Mouse (Mus musculus): Measurements from ENCODE around the gene Adar.

Adar gene

GRCm38 (mm10) chr3:89732091-89732490 is 17.3 kb downstream of the Adar start:
- DNase-seq = no peak

- no peak for DNase-seq
Measured at GRCm38 (mm10) chr3:89738509-89738908, 23.7 kb downstream of the Adar start.

GRCm38 (mm10) chr3:89752307-89752706 is 37.5 kb downstream of the Adar start:
- DNase-seq = peak in 1 of 2 experiments; percentile 46

DNA sequence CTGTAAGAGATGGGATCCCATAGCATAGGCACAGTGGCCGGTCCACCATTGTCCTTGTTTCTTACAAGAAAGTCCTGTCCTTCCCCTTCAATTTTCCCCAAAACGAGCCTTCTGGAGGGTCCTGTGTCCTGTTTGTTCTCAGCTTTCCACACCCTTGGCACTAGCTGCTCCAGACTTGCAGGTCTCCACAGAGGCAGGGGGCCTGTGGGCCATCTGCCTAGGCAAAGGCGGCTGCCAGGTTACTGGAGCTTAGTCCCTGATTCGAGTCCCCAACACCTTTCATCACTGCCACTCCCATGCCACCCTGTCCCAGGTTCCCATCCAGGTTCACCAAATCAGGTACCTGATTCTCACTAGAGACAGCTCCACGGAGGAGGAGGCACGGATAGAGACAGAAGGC is 40.5 kb downstream of the Adar start:
- DNase-seq = peak; percentile 75 to 81

DNA sequence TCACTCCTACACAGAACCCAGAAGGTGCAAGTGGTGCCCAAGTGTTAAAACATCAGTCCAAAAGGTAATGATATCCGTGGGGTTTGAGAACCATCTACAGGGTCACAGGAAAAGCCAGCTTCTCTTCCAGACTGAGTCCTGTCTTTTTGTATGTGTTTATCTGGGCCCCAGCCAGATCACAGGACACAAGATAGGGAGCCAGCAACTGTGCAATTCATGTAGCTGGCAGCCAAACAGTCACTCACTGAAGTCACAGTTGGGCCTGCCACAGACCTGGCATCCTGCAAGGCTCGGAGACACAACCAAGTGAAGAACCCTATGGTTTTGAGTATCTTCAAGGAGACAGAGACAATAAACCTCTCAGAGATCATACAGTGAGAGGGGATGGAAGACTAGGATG is 43.0 kb downstream of the Adar start:
- DNase-seq = peak; percentile 55 to 73

DNA sequence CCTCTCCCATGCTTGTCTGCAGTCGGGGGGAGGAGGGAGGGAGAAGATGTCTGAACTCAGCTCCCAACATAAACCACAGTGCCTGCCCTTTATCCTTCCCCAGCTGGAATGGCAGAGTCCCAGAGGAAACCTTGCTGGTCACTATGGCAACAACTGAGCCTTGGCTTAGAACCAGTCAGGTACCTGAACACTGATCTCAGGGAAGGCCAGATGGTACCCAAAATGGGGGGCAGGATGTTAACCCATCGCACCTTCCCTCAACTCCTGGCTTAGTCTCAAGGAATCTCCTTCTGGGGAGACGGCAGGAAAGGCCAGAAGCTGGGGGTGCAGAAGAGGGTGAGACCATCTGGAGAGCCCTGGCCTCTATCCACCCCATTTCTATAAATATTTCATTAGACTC is 45.0 kb downstream of the Adar start:
- DNase-seq = peak; percentile 79 to 88

DNA sequence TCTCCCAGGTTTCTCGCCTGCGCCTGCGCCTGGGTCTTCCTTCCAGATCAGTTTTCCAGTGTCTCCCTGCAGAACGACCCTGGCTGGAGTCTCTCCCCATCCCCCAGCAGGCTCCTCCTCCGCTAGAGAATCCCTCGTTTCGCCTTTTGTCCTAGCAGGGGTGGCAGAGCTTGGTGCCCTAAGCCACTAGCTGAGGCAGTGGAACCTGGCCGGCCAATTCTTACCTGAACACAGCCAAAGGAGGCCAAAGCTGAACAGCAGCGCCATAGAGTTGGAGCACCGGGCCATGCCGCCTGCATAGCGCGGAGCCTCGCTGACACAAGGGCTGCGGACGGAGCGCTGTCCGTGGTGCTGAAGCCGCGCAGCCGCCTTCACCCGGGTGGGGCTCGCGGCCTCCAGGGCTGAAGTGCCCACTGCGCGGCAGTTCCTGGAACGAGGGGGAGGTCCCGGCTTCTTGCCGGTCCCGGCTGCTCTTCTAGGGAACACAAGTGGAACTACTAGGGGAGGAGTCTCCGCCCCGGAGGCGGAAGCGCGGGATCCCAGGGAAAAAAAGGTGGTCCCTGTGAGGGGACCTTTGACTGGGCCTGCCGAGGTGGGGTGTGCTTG is 49.4 kb downstream of the Adar start, which contains the start of gene Chrnb2:
Gene Chrnb2 (minus strand): TSS at position 514 of the 606 bp plus-strand sequence.
- peak; percentile 75 to 76 for DNase-seq

- no peak for DNase-seq
Measured at GRCm38 (mm10) chr3:89769584-89769983, 54.8 kb downstream of the Adar start.

GRCm38 (mm10) chr3:89770425-89771002 is 55.7 kb downstream of the Adar start:
- no peak for DNase-seq

DNA sequence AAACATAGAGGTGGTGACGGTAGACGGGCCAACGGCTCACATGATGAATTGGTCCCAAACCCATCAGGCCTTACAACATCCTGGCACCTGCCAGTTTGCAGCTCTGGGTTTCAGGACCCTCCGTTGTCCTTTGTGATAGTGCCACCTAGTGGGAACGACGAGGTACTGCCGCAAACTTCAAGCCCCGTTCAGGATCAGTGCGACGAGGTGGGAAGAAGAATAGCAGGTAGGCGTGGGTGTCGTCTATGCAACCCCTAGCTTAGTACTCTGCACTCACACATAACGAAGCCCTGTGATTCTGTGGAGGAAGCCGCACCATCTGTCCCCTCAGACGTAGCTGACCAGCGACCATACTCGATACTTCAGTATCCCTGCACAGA is 57.8 kb downstream of the Adar start:
- peak; percentile 93 to 95 for DNase-seq

DNA sequence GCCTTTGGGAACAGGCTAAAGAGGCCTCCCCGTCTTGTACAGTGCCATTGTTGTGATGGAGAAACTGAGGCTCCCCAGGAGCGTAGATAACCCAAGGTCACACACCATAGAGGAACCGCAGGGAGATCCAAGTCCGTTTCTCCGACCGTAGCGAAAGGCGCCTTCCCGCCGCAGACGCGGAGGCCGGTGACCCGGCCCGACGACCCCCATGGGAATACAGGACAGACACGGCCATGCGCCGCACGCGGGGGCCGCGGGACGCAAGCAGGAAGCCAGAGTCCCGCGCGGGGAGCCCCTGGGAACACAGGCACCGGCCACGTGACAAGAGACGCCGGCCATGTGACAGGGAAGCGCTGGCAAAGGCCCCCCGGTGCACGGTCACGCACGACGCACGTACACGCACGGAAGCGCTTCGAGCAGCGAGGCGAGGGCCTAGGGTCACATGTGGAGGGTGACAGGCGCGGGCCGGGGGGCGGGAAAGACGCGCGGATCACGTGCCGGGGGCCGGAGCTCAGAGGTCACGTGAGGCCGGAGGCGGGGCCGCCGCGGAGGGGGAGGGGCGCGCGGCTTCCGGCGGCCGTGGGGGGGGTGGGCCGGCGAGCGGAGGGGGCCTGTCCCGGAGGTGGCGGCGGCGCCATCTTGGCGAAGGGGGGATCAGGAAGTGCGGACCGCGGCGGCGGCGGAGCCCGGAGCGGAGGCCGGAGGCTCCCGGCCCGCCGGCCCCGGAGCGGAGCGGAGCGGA is 58.3 kb downstream of the Adar start, which contains the start of gene Ube2q1:
Gene Ube2q1 (plus strand): TSS at position 649 of the 742 bp plus-strand sequence.
- peak; percentile 98 to 99 for DNase-seq

DNA sequence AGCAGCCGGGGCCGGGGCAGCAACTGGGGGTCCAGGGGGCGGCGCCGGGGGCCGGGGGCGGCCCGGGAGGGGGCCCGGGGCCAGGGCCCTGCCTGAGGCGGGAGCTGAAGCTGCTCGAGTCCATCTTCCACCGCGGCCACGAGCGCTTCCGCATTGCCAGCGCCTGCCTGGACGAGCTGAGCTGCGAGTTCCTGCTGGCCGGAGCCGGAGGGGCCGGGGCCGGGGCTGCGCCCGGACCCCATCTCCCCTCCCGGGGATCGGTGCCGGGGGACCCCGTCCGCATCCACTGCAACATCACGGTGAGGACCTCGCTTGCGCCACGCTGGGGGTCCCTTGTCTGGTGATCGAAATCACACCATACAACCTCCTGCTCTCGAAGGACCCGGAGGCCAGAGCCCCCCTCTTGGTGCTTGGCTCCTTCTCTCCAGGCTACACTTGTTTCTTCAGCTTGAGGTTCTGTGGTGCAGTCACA is 59.0 kb downstream of the Adar start:
- peak; percentile 62 to 63 for DNase-seq

DNA sequence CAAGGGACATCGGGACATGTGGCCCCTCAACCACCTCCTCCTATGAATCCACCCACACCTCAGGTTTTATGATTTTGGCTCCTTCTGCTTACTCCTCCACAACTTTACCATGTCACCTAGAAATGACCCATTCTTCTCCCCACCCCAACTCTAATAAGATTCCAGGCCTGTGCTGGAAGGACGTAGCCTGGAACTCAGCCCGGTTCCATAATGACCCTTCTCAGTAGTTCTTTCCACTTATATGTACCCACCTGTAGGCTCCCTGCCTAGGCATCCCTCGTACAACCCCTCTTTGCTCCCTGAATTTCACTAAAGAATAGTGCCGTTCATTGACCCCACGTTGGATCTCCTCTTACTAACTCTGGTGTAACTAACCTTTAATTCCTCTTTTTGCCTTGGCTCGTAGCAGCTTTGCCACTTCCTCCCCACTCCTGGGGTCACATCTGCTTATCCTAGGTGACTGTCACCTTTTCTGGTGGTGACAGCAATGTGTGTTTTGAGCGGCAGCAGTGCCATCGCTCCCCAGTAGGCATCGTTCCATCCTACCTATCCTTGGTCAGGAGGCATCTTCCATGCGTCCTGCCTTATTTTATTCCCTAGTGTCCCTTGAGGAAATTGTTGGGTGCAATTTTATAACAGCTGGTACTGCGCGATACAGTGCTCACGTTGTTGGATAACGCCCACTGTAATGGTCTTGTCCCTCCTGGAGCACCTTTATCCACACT is 59.6 kb downstream of the Adar start:
- DNase-seq = no peak

DNA sequence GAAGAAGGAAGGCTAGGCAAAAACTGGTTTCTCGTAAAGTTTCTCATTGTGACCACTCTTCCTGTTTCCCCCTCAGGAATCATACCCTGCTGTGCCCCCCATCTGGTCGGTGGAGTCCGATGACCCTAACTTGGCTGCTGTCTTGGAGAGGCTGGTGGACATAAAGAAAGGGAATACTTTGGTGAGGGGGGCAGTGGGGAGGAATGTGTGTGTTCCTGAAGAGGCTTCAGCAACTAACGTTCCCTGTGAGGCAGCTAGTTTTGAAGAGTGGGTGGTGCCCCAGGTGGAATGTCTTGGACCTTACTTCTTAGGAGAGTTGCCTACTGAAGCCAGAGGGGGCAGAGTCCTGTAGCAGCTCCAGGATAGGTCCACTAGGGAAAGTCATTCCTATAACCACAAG is 61.2 kb downstream of the Adar start:
- DNase-seq = no peak

DNA sequence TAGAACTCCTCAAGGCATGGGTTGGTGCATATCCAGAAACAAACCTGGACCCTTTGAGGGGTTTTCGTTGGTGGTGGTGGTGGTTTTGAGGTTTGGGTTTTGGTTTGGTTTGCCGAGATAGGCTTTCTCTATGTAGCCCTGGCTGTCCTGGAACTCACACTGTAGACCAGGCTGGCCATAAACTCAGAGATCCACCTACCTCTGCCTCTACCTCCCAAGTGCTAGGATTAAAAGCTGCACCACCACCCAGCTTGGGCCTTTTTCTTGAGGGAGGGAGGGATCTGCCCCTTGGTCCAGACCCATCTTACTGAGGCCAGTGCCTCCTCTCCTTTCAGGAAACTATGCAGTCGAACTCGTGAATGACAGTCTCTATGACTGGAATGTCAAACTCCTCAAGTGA is 65.3 kb downstream of the Adar start:
- DNase-seq = no peak

GRCm38 (mm10) chr3:89781640-89782039 is 66.8 kb downstream of the Adar start:
- no peak for DNase-seq

DNA sequence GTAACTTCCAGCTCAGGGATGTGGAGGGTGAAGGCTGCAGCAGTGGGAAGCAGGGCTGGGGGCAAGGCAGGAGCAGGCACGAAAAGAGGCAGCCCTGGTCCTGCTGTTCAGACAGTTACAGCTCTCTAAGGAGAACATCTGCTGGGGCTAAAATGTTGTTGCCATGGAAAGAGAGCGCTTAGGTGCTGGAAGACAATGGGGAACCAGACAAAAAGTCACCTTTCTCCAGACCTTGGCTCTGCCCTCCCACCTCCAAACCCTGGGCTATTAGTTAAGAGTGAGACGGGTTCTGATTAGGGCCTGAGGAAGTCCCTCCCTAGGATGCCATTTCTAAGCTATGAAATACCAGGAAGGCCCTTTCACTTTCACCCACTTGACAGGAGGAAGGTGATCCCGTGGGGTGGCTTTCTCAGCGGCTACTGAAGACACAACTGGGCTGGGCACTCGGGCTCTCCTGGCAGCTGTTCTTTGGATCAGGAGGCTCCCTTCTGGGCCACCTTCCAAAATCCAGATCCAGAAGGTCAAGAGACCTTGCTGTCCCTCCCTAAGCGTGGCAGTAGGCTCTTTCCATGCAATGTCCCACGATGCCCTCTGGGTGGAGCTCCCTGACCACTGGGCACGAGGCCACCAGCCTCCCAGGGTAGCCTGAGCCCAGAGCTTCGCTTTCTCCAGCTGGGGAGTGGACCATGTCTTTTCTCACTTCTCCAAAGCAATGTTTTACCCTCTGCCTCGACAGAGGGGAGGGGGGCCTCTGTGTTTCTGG is 70.3 kb downstream of the Adar start:
- peak; percentile 87 to 92 for DNase-seq

- no peak for DNase-seq
Measured at GRCm38 (mm10) chr3:89786275-89786674, 71.5 kb downstream of the Adar start.

- DNase-seq = peak in 1 of 2 experiments; percentile 44
Measured at GRCm38 (mm10) chr3:89788680-89789352, 74.0 kb downstream of the Adar start.

- no peak for DNase-seq
Measured at GRCm38 (mm10) chr3:89794616-89795015, 79.8 kb downstream of the Adar start.

DNA sequence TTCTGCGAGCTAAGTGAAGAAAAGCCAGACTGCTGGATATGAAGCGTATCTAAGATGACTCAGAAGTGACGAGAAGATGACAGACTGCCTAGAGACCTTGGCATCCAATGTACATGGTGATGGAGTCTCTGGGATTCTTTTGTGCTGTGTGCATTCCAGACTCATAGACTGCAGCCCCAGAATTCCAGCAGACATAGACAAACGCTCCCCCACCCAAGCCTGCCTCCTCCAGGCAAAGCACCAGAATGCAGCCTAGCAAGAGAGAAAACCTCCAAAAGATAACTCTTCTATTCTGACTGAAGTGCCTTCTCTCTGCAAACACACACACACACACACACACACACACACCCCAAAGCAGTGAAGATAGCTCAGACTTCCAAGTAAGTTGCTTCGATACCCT is 80.9 kb downstream of the Adar start:
- DNase-seq = no peak

DNA sequence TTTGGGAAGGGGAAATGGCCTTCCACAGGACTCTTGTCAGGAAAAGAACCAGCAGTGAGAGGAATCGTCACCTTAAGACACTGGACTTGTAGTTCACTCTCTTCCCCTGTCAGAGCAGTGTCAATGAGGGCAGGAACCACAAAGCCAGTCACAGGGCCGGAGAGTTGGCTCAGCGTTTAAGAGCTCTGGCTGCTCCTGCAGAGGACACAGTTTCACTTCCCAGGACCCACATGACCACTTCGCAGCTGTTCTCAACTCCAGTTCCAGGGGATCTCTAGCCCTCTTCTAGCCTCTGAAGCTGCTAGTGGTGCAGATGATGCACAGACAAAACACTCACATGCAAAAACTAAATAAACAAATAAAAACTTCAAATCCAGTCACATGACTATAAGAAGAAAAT is 81.5 kb downstream of the Adar start:
- no peak for DNase-seq
